In genomic region chr3:104237846-104238440, GRCm38 (mm10) we compare ENCODE assay signal across 20 mouse cellular contexts. TPM values are rescaled to one million over a fixed set of nuclear protein-coding genes. Genes with fewer than 3 reads are reported as not detected.
DNase-seq lines count a peak whose midpoint lies in the region; ATAC-seq lines count a peak whose summit lies in the region.
"Had no signal": no experiment of that assay in that cellular context is flagged by ENCODE, and none has a peak within 500 bp of the region (broad histone marks: within the 10 kb centered on the region; RNA-seq: fewer than 3 reads in every experiment).

No protein-coding gene starts in this region.

- no peak for DNase-seq in hindbrain, embryonic 10.5 days (ENCODE audit: low spot score)
- DNase-seq in hindbrain, embryonic 11.5 days (ENCODE audit: low spot score), result no peak
- DNase-seq in midbrain, embryonic 11.5 days (ENCODE audit: low spot score, missing footprints), result peak; percentile 59
- DNase-seq in midbrain, embryonic 10.5 days (ENCODE audit: low spot score), result no peak
- DNase-seq in spleen, adult 12 weeks (ENCODE audit: low spot score), result no peak
- DNase-seq in heart, adult 9 months (ENCODE audit: low spot score in 2 of 2), result no peak
- DNase-seq: adrenal gland, adult 8-10 months; cerebellum, adult 18-20 months; gastrocnemius, postnatal 10 days; heart, adult 18-20 months; kidney, adult 11 months; lung, postnatal 4 days had no signal

- H3K4me2 ChIP-seq in hindbrain, embryonic 11.5 days (replicated peaks; ENCODE audit: low read depth, low read length), result no peak overlapping the region
- no peak overlapping the region for H3K4me2 ChIP-seq in midbrain, embryonic 11.5 days
- H3K4me2 ChIP-seq in hindbrain, embryonic 15.5 days, result no peak overlapping the region
- peak overlapping the region; percentile 18; the same call in 1 of the 2 replicates for H3K4me2 ChIP-seq in neural tube, embryonic 14.5 days (ENCODE audit: low read depth, low read length)
- H3K4me2 ChIP-seq: embryonic facial prominence, embryonic 13.5 days; heart, embryonic 15.5 days; limb, embryonic 15.5 days; midbrain, embryonic 12.5 days had no signal

- WGBS in hindbrain, embryonic 10.5 days, result 85% methylated on average over 10 of the region's 10 CpGs
- 81% methylated on average over 10 of the region's 10 CpGs for WGBS in hindbrain, embryonic 11.5 days
- 80% methylated on average over 10 of the region's 10 CpGs for WGBS in midbrain, embryonic 11.5 days
- WGBS in midbrain, embryonic 10.5 days, result 80% methylated on average over 10 of the region's 10 CpGs
- 47% methylated on average over 10 of the region's 10 CpGs for WGBS in hindbrain, embryonic 15.5 days
- whole genome bisulfite sequencing in neural tube, embryonic 14.5 days, result 28% methylated on average over 10 of the region's 10 CpGs

- peaks cover 7% of the 10 kb centered on the region; the same call in 1 of the 2 replicates for H3K4me1 ChIP-seq in hindbrain, embryonic 10.5 days (replicated peaks)
- no peaks in the 10 kb centered on the region for H3K4me1 ChIP-seq in hindbrain, embryonic 11.5 days (replicated peaks; ENCODE audit: control insufficient read depth, insufficient read depth, low read length)
- peaks cover 3% of the 10 kb centered on the region; the same call in 1 of the 2 replicates for H3K4me1 ChIP-seq in midbrain, embryonic 11.5 days (ENCODE audit: control insufficient read depth, insufficient read depth, low read length)
- H3K4me1 ChIP-seq in midbrain, embryonic 10.5 days, result peaks cover 16% of the 10 kb centered on the region
- H3K4me1 ChIP-seq in hindbrain, embryonic 15.5 days (replicated peaks), result peaks cover 3% of the 10 kb centered on the region; the same call in 1 of the 2 replicates
- H3K4me1 ChIP-seq in neural tube, embryonic 14.5 days (ENCODE audit: control insufficient read depth, insufficient read depth, low read length), result 0 out of 2 replicates have a peak, but pooled peaks cover 5% of the 10 kb centered on the region
- H3K4me1 ChIP-seq: limb, embryonic 15.5 days had no signal

- H3K27me3 ChIP-seq in hindbrain, embryonic 10.5 days (ENCODE audit: insufficient read depth, poor library complexity, severe bottlenecking), result no peaks in the 10 kb centered on the region
- H3K27me3 ChIP-seq in hindbrain, embryonic 11.5 days (ENCODE audit: control insufficient read depth, insufficient read depth, low read length), result no peaks in the 10 kb centered on the region
- no peaks in the 10 kb centered on the region for H3K27me3 ChIP-seq in midbrain, embryonic 11.5 days (ENCODE audit: control insufficient read depth, insufficient read depth, low read length)
- H3K27me3 ChIP-seq in midbrain, embryonic 10.5 days (ENCODE audit: low read depth, poor library complexity, severe bottlenecking), result no peaks in the 10 kb centered on the region
- H3K27me3 ChIP-seq in hindbrain, embryonic 15.5 days, result no peaks in the 10 kb centered on the region
- H3K27me3 ChIP-seq in neural tube, embryonic 14.5 days (ENCODE audit: control insufficient read depth, insufficient read depth, low read length), result no peaks in the 10 kb centered on the region
- H3K27me3 ChIP-seq: CH12.LX; embryonic facial prominence, embryonic 13.5 days; heart, embryonic 15.5 days; limb, embryonic 15.5 days; midbrain, embryonic 12.5 days had no signal

- no peaks in the 10 kb centered on the region for H3K36me3 ChIP-seq in hindbrain, embryonic 10.5 days
- H3K36me3 ChIP-seq in hindbrain, embryonic 11.5 days (ENCODE audit: control insufficient read depth, insufficient read depth, low read length), result no peaks in the 10 kb centered on the region
- no peaks in the 10 kb centered on the region for H3K36me3 ChIP-seq in midbrain, embryonic 11.5 days (ENCODE audit: control insufficient read depth, insufficient read depth, low read length)
- no peaks in the 10 kb centered on the region for H3K36me3 ChIP-seq in midbrain, embryonic 10.5 days
- H3K36me3 ChIP-seq in hindbrain, embryonic 15.5 days, result no peaks in the 10 kb centered on the region
- no peaks in the 10 kb centered on the region for H3K36me3 ChIP-seq in neural tube, embryonic 14.5 days (ENCODE audit: control insufficient read depth, insufficient read depth, low read length)
- H3K36me3 ChIP-seq: embryonic facial prominence, embryonic 13.5 days; heart, embryonic 15.5 days; limb, embryonic 15.5 days; midbrain, embryonic 12.5 days had no signal

- no peaks in the 10 kb centered on the region for H3K9me3 ChIP-seq in hindbrain, embryonic 10.5 days
- H3K9me3 ChIP-seq in hindbrain, embryonic 11.5 days (ENCODE audit: control insufficient read depth, low read length), result no peaks in the 10 kb centered on the region
- H3K9me3 ChIP-seq in midbrain, embryonic 11.5 days (ENCODE audit: control insufficient read depth, low read length), result no peaks in the 10 kb centered on the region
- H3K9me3 ChIP-seq in midbrain, embryonic 10.5 days (replicated peaks), result no peaks in the 10 kb centered on the region
- no peaks in the 10 kb centered on the region for H3K9me3 ChIP-seq in hindbrain, embryonic 15.5 days
- no peaks in the 10 kb centered on the region for H3K9me3 ChIP-seq in neural tube, embryonic 14.5 days (ENCODE audit: control insufficient read depth, low read length)
- H3K9me3 ChIP-seq: embryonic facial prominence, embryonic 13.5 days; heart, embryonic 15.5 days; limb, embryonic 15.5 days; midbrain, embryonic 12.5 days had no signal

- no peak overlapping the region for H3K4me3 ChIP-seq in hindbrain, embryonic 10.5 days
- H3K4me3 ChIP-seq in hindbrain, embryonic 11.5 days (ENCODE audit: low read depth, low read length), result no peak overlapping the region
- no peak overlapping the region for H3K4me3 ChIP-seq in midbrain, embryonic 11.5 days (ENCODE audit: low read depth, low read length)
- no peak overlapping the region for H3K4me3 ChIP-seq in midbrain, embryonic 10.5 days
- no peak overlapping the region for H3K4me3 ChIP-seq in hindbrain, embryonic 15.5 days
- H3K4me3 ChIP-seq in neural tube, embryonic 14.5 days (ENCODE audit: low read depth, low read length), result no peak overlapping the region
- H3K4me3 ChIP-seq: embryonic facial prominence, embryonic 13.5 days; heart, embryonic 15.5 days; left cerebral cortex, adult 2 months; limb, embryonic 15.5 days; midbrain, embryonic 12.5 days had no signal

- H3K9ac ChIP-seq in hindbrain, embryonic 11.5 days (ENCODE audit: low read depth, low read length), result no peak overlapping the region
- H3K9ac ChIP-seq in midbrain, embryonic 11.5 days (ENCODE audit: low read length), result no peak overlapping the region
- no peak overlapping the region for H3K9ac ChIP-seq in hindbrain, embryonic 15.5 days
- H3K9ac ChIP-seq in neural tube, embryonic 14.5 days (replicated peaks; ENCODE audit: low read depth, low read length), result 0 out of 2 replicates have a peak overlapping the region, but pooled peaks have one; percentile 16
- H3K9ac ChIP-seq: embryonic facial prominence, embryonic 13.5 days; heart, embryonic 15.5 days; limb, embryonic 15.5 days; midbrain, embryonic 12.5 days had no signal

- no peak for ATAC-seq in hindbrain, embryonic 11.5 days (ENCODE audit: low FRiP score)
- no peak for ATAC-seq in midbrain, embryonic 11.5 days (ENCODE audit: low FRiP score)
- peak; percentile 54; the same call in 1 of the 2 replicates for ATAC-seq in hindbrain, embryonic 15.5 days (ENCODE audit: low FRiP score, low read depth)
- ATAC-seq in neural tube, embryonic 14.5 days (ENCODE audit: low read depth), result peak; percentile 81

- 0 out of 2 replicates have a peak overlapping the region, but pooled peaks have one; percentile 12 for H3K27ac ChIP-seq in hindbrain, embryonic 10.5 days
- H3K27ac ChIP-seq in hindbrain, embryonic 11.5 days (ENCODE audit: low read depth, low read length), result no peak overlapping the region
- H3K27ac ChIP-seq in midbrain, embryonic 11.5 days (ENCODE audit: low read depth, low read length), result no peak overlapping the region
- no peak overlapping the region for H3K27ac ChIP-seq in midbrain, embryonic 10.5 days (replicated peaks)
- H3K27ac ChIP-seq in hindbrain, embryonic 15.5 days (replicated peaks), result peak overlapping the region; percentile 53; the same call in 1 of the 2 replicates
- H3K27ac ChIP-seq in neural tube, embryonic 14.5 days (ENCODE audit: low read depth, low read length), result peak overlapping the region; percentile 67
- H3K27ac ChIP-seq: embryonic facial prominence, embryonic 13.5 days; heart, embryonic 15.5 days; left cerebral cortex, adult 2 months; limb, embryonic 15.5 days; midbrain, embryonic 12.5 days had no signal

RNA-seq across cellular contexts. Expression of gene Magi3, which starts 17.8 kb away (rescaled TPM):
- 3.8 and 5.1 TPM in 2 replicates for polyA plus RNA-seq in hindbrain, embryonic 10.5 days (2016; fragmentation: Nextera tagmentation; extraction: Ambion mirVana)
- polyA plus RNA-seq in hindbrain, embryonic 11.5 days (2014; fragmentation: Nextera tagmentation; extraction: Ambion mirVana), result 4.5 and 7.4 TPM in 2 replicates
- 4.2 and 5.0 TPM in 2 replicates for polyA plus RNA-seq in midbrain, embryonic 11.5 days (2014; fragmentation: Nextera tagmentation; extraction: Ambion mirVana)
- polyA plus RNA-seq in midbrain, embryonic 10.5 days (2016; fragmentation: Nextera tagmentation; extraction: Ambion mirVana), result 4.2 and 5.0 TPM in 2 replicates
- polyA plus RNA-seq in hindbrain, embryonic 15.5 days (2015; fragmentation: Nextera tagmentation; extraction: Ambion mirVana), result 5.1 and 5.9 TPM in 2 replicates
- 10.6 and 11.4 TPM in 2 replicates for polyA plus RNA-seq in neural tube, embryonic 14.5 days (2014; fragmentation: Nextera tagmentation; extraction: Ambion mirVana)

Comparison
In these comparisons a context has a peak if more than half of its experiments do, and no peak if none do; other contexts are left out.
1. H3K27ac ChIP-seq: peak in hindbrain, embryonic 10.5 days (single experiment), hindbrain, embryonic 15.5 days (single experiment) and neural tube, embryonic 14.5 days (single experiment); none in hindbrain, embryonic 11.5 days (single experiment), midbrain, embryonic 11.5 days (single experiment) and midbrain, embryonic 10.5 days (single experiment).
2. ATAC-seq: peak in hindbrain, embryonic 15.5 days (single experiment) and neural tube, embryonic 14.5 days (single experiment); none in hindbrain, embryonic 11.5 days (single experiment) and midbrain, embryonic 11.5 days (single experiment).